Mouse (Mus musculus) ovary, adult 18-20 months (tissue): ENCODE results near the gene Ptcd2.

Source experiments
- DNase-seq: peaks from one replicate; pipeline ENCODE4 v3.0.0; 2022; ENCODE audit warnings: low spot score, mixed read lengths

Gene Ptcd2

GRCm38 (mm10) chr13:99304365-99304764, 40.1 kb downstream of the Ptcd2 start:
- DNase-seq: no peak

GRCm38 (mm10) chr13:99303846-99304245, 40.7 kb downstream of the Ptcd2 start:
- DNase-seq: no peak

- no peak for DNase-seq
These were observed 44.6 kb downstream of the Ptcd2 start for GRCm38 (mm10) chr13:99299921-99300320.

- DNase-seq: no peak
These were observed 50.3 kb downstream of the Ptcd2 start for GRCm38 (mm10) chr13:99294176-99294575.

DNA sequence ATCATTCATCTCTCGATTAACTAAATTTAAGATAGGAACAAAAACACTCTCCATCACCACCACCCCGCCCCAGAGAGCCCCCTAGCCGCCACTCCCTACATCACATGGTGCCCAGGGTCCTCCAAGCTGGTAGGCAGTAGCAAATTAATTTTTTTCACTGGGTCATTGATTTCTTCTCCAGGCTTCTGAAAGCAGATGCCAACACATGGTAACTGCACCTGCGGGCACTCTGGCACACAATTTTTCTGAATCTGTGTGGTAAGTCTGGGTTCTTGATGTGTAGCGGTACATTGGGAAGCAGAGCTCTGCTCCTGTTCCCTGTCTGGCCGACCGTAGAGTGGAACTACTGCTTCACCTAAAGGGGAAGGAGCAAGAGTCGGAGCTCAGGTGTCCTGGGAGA, 53.7 kb downstream of the Ptcd2 start:
- no peak for DNase-seq

DNA sequence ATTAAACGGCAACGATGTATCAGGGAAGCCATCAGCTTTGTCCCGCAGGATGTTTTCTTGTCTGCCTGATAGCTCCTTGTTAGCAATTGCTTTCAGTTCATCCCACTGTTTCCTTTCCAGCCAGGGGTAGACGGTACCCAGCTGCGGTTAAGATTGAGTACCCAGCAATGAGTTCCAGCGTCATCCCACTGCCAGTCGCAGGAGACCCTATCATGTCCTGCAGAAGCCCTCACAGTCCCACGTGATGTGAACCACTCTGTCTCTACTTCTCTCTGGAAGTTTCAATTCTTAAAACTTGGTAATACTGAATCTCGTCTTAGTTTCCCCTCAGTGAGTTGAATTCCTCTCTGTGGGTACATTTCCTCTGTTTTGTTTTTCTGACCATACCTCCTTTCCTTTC, 56.7 kb downstream of the Ptcd2 start:
- no peak for DNase-seq

GRCm38 (mm10) chr13:99287207-99287606, 57.3 kb downstream of the Ptcd2 start:
- DNase-seq: no peak

DNA sequence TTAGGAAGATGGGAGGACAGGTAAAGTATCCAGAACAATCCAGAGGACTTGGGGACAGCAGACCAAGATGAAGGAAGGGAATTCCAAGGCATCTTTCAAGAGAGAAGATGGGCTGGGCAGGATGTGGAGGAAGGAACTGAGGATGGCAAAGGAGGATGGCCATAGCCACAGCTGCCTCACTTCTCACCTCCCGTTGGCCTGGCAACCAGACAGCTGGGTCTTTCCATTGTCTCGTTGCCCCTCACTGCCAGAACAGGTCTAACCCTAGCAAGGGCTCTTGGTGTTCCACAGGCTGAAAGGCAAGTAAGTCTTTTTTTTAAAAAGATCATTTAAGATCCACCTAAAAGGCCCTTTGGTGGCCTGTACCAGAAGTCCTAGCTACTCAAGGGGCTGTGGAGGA, 59.3 kb downstream of the Ptcd2 start:
- DNase-seq: no peak

DNA sequence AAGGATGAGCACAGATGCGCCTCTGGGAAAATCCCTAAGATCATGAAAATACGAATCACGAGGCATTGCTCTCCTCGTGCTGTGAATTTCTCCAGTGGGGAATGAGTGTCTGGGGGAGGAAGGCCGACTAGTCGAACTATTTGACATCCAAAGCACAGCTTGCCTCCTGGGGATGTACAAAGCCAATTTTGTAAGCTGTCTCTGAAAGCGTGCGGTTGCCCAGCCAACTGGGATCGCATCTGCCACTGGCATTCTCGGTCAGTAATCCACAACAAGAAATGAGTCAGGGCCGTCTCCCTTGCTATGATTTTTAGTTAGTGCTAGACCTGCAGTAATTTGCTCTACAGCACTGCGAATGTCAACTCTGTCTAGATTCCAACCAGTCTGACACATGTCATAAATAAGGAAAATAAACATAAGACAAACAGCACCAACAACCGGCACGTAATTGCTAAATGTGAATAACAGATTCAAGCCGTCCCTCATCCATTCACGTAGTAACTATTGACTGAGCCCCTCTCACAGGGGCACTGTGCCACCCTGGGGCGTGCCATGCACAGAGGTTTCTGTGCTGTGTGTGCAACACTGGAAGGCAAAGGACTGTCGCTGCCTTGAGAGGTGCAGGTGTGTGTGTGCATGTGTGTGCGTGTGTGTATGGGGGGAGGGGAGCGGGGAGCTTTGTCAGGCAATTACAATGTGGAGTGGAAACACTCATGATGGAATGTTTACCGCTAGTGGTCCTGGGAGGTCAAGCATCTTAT, 59.9 kb downstream of the Ptcd2 start:
- no peak for DNase-seq

GRCm38 (mm10) chr13:99283916-99284315, 60.6 kb downstream of the Ptcd2 start:
- no peak for DNase-seq

GRCm38 (mm10) chr13:99282961-99283360, 61.5 kb downstream of the Ptcd2 start:
- no peak for DNase-seq

DNA sequence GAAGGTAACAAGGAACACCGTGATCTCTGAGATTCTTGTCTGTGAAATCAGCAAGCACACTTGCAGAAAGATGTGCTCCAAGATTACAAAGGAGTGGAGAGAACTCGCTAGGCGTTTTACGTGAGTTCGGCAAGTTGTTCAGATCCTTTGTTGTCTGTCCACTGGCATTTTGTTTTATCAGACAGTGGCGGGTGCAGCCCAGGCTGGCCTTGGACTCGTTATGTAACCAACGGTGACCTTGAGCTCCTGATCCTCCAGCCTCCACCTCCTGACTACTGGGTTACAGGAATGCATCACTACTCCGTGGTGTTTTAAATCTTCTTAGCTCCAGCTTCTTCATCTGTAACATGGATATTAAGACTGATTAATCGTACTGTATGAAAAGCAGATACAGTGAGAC, 65.2 kb downstream of the Ptcd2 start:
- peak; percentile 73 for DNase-seq

DNA sequence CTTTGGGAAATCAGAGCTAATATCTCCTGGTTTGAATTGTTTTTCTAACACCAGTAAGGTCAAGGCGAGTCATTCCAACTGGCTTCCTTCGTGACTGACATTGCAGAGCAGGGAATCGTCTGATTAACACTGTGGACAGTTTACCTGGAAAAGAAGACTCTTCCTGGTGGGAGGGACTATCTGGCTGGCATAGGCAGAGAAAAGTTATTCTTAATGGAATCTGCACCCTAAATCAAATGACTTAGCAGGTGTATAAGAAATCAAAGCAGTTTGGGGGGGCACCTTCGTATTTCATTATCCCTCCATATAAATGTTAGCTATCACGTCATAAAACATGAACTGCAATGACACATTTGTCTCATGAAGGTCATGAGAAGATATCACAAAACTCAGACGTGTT, 66.0 kb downstream of the Ptcd2 start:
- DNase-seq: no peak

- DNase-seq: no peak
These were observed 67.0 kb downstream of the Ptcd2 start for GRCm38 (mm10) chr13:99277521-99277920.

GRCm38 (mm10) chr13:99272046-99272445, 72.5 kb downstream of the Ptcd2 start:
- DNase-seq: no peak
